Mouse (Mus musculus) intestine, postnatal 0 days (tissue): ENCODE results near the gene Cers5. TPM values are rescaled to one million over a fixed set of nuclear protein-coding genes. Genes with fewer than 3 reads are reported as not detected.

Experiments used
- ATAC-seq: fragments of 200-750 bp; cut with Nextera tagmentation; 2 replicates; pipeline ENCODE4 v1.8.0; 2017; ENCODE audit warnings: mild to moderate bottlenecking, moderate TSS enrichment, moderate library complexity
- H3K27ac ChIP-seq: fragments of 300-500 bp; sonication (generic); 2 replicates; pipeline ENCODE4 v1.5.1; 2014; ENCODE audit warnings: mild to moderate bottlenecking, low read depth, low read length, moderate library complexity
- H3K27me3 ChIP-seq: fragments of 300-500 bp; sonication (generic); replicated peaks from 2 replicates; pipeline ENCODE4 v1.6.1; 2014; ENCODE audit warnings: low read length, mixed read lengths; ENCODE audit not compliant: control insufficient read depth, insufficient read depth
- H3K36me3 ChIP-seq: fragments of 300-500 bp; sonication (generic); 2 replicates; pipeline ENCODE4 v1.6.1; 2014; ENCODE audit warnings: mild to moderate bottlenecking, moderate library complexity; ENCODE audit not compliant: control insufficient read depth, insufficient read depth
- H3K4me1 ChIP-seq: fragments of 300-500 bp; sonication (generic); replicated peaks from 2 replicates; pipeline ENCODE4 v1.6.1; 2014; ENCODE audit warnings: antibody characterized with exemption, low read length, mixed read lengths; ENCODE audit not compliant: control insufficient read depth, insufficient read depth
- H3K4me2 ChIP-seq: fragments of 300-500 bp; sonication (generic); replicated peaks from 2 replicates; pipeline ENCODE4 v1.6.1; 2014; ENCODE audit warnings: low read depth, mild to moderate bottlenecking, moderate library complexity
- H3K4me3 ChIP-seq: fragments of 300-500 bp; sonication (generic); 2 replicates; pipeline ENCODE4 v1.5.1; 2014; ENCODE audit warnings: low read depth, low read length
- H3K9ac ChIP-seq: fragments of 300-500 bp; sonication (generic); 2 replicates; pipeline ENCODE4 v1.6.1; 2014; ENCODE audit warnings: mild to moderate bottlenecking, low read depth, low read length
- H3K9me3 ChIP-seq: fragments of 300-500 bp; sonication (generic); 2 replicates; pipeline ENCODE4 v1.6.1; 2016; ENCODE audit warnings: mixed run types; ENCODE audit not compliant: control insufficient read depth
- CTCF ChIP-seq: sonication (generic); IDR thresholded peaks from 2 replicates; pipeline ENCODE4 v1.5.1; 2016; ENCODE audit warnings: low read depth, mild to moderate bottlenecking, control low read depth, antibody characterized with exemption, moderate library complexity
- WGBS: fragments of 180-500 bp; shearing (Covaris S2); extraction: QIAGEN DNeasy Blood & Tissue Kit; methylation state at CpG from one replicate; pipeline ENCODE4 v1.1.7; 2014; 5-methylcytosine and 5-hydroxymethylcytosine counted together
- polyA plus RNA-seq: library from polyadenylated mRNA; unstranded; fragments of >200 nt; fragmentation: Nextera tagmentation; extraction: Ambion mirVana; gene quantifications from 2 replicates; pipeline ENCODE4 v1.2.1, GENCODE M21; 2015

The Cers5 gene
- polyA plus RNA-seq, 1 experiment from 2014 or later = 18.7 TPM

GRCm38 (mm10) chr15:99803186-99803644 is 30.5 kb upstream of the Cers5 start:
- Histone ChIP-seq H3K27ac (no peak overlapping the region), H3K36me3 (peaks cover 89% of the 10 kb centered on the region), H3K4me2 (no peak overlapping the region), H3K9ac (no peak overlapping the region), H3K4me1 (no peaks in the 10 kb centered on the region), H3K9me3 (no peaks in the 10 kb centered on the region), H3K27me3 (no peaks in the 10 kb centered on the region), H3K4me3 (no peak overlapping the region)
- TF ChIP-seq CTCF = no peak
- ATAC-seq = no peak
- 31% methylated on average over 6 of the region's 6 CpGs for WGBS

GRCm38 (mm10) chr15:99801885-99802572 is 29.3 kb upstream of the Cers5 start:
- Histone ChIP-seq H3K27me3 (no peaks in the 10 kb centered on the region), H3K36me3 (peaks cover 85% of the 10 kb centered on the region), H3K9ac (no peak overlapping the region), H3K4me1 (no peaks in the 10 kb centered on the region), H3K9me3 (no peaks in the 10 kb centered on the region), H3K27ac (no peak overlapping the region), H3K4me2 (no peak overlapping the region), H3K4me3 (no peak overlapping the region)
- no peak for TF ChIP-seq CTCF
- WGBS = 78% methylated on average over 24 of the region's 24 CpGs
- ATAC-seq = no peak

- no peak overlapping the region for H3K4me3 ChIP-seq
- no peak for ATAC-seq
- no peak overlapping the region for H3K4me2 ChIP-seq
- no peak for TF ChIP-seq CTCF
- H3K4me1 ChIP-seq = no peaks in the 10 kb centered on the region
- no peaks in the 10 kb centered on the region for H3K9me3 ChIP-seq
- no peak overlapping the region for H3K9ac ChIP-seq
- H3K36me3 ChIP-seq = peaks cover 80% of the 10 kb centered on the region
- no peaks in the 10 kb centered on the region for H3K27me3 ChIP-seq
- WGBS = 70% methylated on average over 6 of the region's 6 CpGs
- H3K27ac ChIP-seq = no peak overlapping the region
Measured at GRCm38 (mm10) chr15:99799706-99800105, 27.0 kb upstream of the Cers5 start.

- no peak for ATAC-seq
- no peak overlapping the region for H3K4me2 ChIP-seq
- peaks cover 81% of the 10 kb centered on the region for H3K36me3 ChIP-seq
- no peaks in the 10 kb centered on the region for H3K4me1 ChIP-seq
- H3K9ac ChIP-seq = no peak overlapping the region
- H3K27ac ChIP-seq = no peak overlapping the region
- 80% methylated on average over 5 of the region's 5 CpGs for WGBS
- no peak overlapping the region for H3K4me3 ChIP-seq
- no peak for TF ChIP-seq CTCF
- no peaks in the 10 kb centered on the region for H3K9me3 ChIP-seq
- H3K27me3 ChIP-seq = no peaks in the 10 kb centered on the region
Measured at GRCm38 (mm10) chr15:99797898-99798297, 25.2 kb upstream of the Cers5 start.

- 85% methylated on average over 9 of the region's 9 CpGs for WGBS
- no peak overlapping the region for H3K4me3 ChIP-seq
- peaks cover 81% of the 10 kb centered on the region for H3K36me3 ChIP-seq
- H3K27me3 ChIP-seq = no peaks in the 10 kb centered on the region
- no peaks in the 10 kb centered on the region; the same call in 1 of the 2 replicates for H3K4me1 ChIP-seq
- H3K4me2 ChIP-seq = no peak overlapping the region
- TF ChIP-seq CTCF = no peak
- no peak for ATAC-seq
- no peak overlapping the region for H3K27ac ChIP-seq
- H3K9me3 ChIP-seq = no peaks in the 10 kb centered on the region
- H3K9ac ChIP-seq = no peak overlapping the region
Measured at GRCm38 (mm10) chr15:99796735-99797134, 24.1 kb upstream of the Cers5 start.

GRCm38 (mm10) chr15:99796066-99796465 is 23.4 kb upstream of the Cers5 start:
- Histone ChIP-seq H3K4me1 (no peaks in the 10 kb centered on the region; the same call in 1 of the 2 replicates), H3K9ac (no peak overlapping the region), H3K4me2 (no peak overlapping the region), H3K27me3 (no peaks in the 10 kb centered on the region), H3K36me3 (peaks cover 82% of the 10 kb centered on the region), H3K27ac (no peak overlapping the region), H3K9me3 (no peaks in the 10 kb centered on the region), H3K4me3 (no peak overlapping the region)
- no peak for ATAC-seq
- WGBS = 78% methylated on average over 3 of the region's 3 CpGs
- TF ChIP-seq CTCF = peak; percentile 59
